Mouse (Mus musculus): ENCODE measurements around the gene Sfmbt2. TPM values are rescaled to one million over a fixed set of nuclear protein-coding genes. Genes with fewer than 3 reads are reported as not detected.
A peak's percentile ranks its signal among the peaks of the same experiment; 100 is the strongest.

Gene Sfmbt2
- polyA plus RNA-seq, 1 experiment from 2014 or later = 0.62 TPM

GRCm38 (mm10) chr2:10370687-10371458 is 563 bp downstream of the Sfmbt2 start:
- H3K27me3 ChIP-seq (replicated peaks; ENCODE audit: insufficient read depth, low read length) = peaks cover 57% of the 10 kb centered on the region
- H3K4me3 ChIP-seq (ENCODE audit: low read depth, low read length) = no peak overlapping the region
- ATAC-seq = no peak
- H3K36me3 ChIP-seq (ENCODE audit: insufficient read depth, low read length) = no peaks in the 10 kb centered on the region
- H3K4me2 ChIP-seq (replicated peaks; ENCODE audit: low read depth, low read length) = no peak overlapping the region
- no peak overlapping the region for H3K27ac ChIP-seq (ENCODE audit: low read length)
- H3K9ac ChIP-seq (replicated peaks; ENCODE audit: low read depth) = no peak overlapping the region
- TF ChIP-seq CTCF (IDR thresholded peaks at IDR 0.05) = no peak
- TF ChIP-seq EP300 (IDR thresholded peaks at IDR 0.05) = no peak
- DNase-seq (ENCODE audit: low spot score) = no peak
- 1% methylated on average over 26 of the region's 26 CpGs for WGBS
- H3K4me1 ChIP-seq (ENCODE audit: insufficient read depth, low read depth, low read length) = peaks cover 14% of the 10 kb centered on the region; the same call in 1 of the 2 replicates
- no peaks in the 10 kb centered on the region for H3K9me3 ChIP-seq (ENCODE audit: low read length)

GRCm38 (mm10) chr2:10371459-10371817 is 1.1 kb downstream of the Sfmbt2 start:
- Histone ChIP-seq H3K27ac (ENCODE audit: low read length) (no peak overlapping the region), H3K36me3 (ENCODE audit: insufficient read depth, low read length) (no peaks in the 10 kb centered on the region), H3K9me3 (ENCODE audit: low read length) (no peaks in the 10 kb centered on the region), H3K4me3 (ENCODE audit: low read depth, low read length) (no peak overlapping the region), H3K9ac (replicated peaks; ENCODE audit: low read depth) (no peak overlapping the region), H3K4me2 (replicated peaks; ENCODE audit: low read depth, low read length) (peak overlapping the region; percentile 94; the same call in 1 of the 2 replicates), H3K4me1 (ENCODE audit: insufficient read depth, low read depth, low read length) (peaks cover 14% of the 10 kb centered on the region; the same call in 1 of the 2 replicates), H3K27me3 (replicated peaks; ENCODE audit: insufficient read depth, low read length) (peaks cover 57% of the 10 kb centered on the region)
- no peak for DNase-seq (ENCODE audit: low spot score)
- no peak for TF ChIP-seq EP300 (IDR thresholded peaks at IDR 0.05)
- no peak for TF ChIP-seq CTCF (IDR thresholded peaks at IDR 0.05)
- 4% methylated on average over 16 of the region's 16 CpGs for WGBS
- ATAC-seq = no peak

- Histone ChIP-seq H3K27ac (ENCODE audit: low read length) (no peak overlapping the region), H3K36me3 (ENCODE audit: insufficient read depth, low read length) (no peaks in the 10 kb centered on the region), H3K4me3 (ENCODE audit: low read depth, low read length) (peak overlapping the region; percentile 60; the same call in 1 of the 2 replicates), H3K27me3 (replicated peaks; ENCODE audit: insufficient read depth, low read length) (peaks cover 55% of the 10 kb centered on the region), H3K9me3 (ENCODE audit: low read length) (no peaks in the 10 kb centered on the region), H3K4me2 (replicated peaks; ENCODE audit: low read depth, low read length) (peak overlapping the region; percentile 94), H3K4me1 (ENCODE audit: insufficient read depth, low read depth, low read length) (peaks cover 14% of the 10 kb centered on the region; the same call in 1 of the 2 replicates), H3K9ac (replicated peaks; ENCODE audit: low read depth) (no peak overlapping the region)
- ATAC-seq = no peak
- WGBS = 2% methylated on average over 9 of the region's 18 CpGs
- no peak for DNase-seq (ENCODE audit: low spot score)
- TF ChIP-seq CTCF (IDR thresholded peaks at IDR 0.05) = no peak
- no peak for TF ChIP-seq EP300 (IDR thresholded peaks at IDR 0.05)
Measured at GRCm38 (mm10) chr2:10371899-10372298, 1.6 kb downstream of the Sfmbt2 start.

- WGBS = under 1% methylated on average over 25 of the region's 31 CpGs
- Histone ChIP-seq H3K36me3 (ENCODE audit: insufficient read depth, low read length) (no peaks in the 10 kb centered on the region), H3K9ac (replicated peaks; ENCODE audit: low read depth) (no peak overlapping the region), H3K27ac (ENCODE audit: low read length) (no peak overlapping the region), H3K9me3 (ENCODE audit: low read length) (no peaks in the 10 kb centered on the region), H3K4me3 (ENCODE audit: low read depth, low read length) (peak overlapping the region; percentile 60), H3K4me2 (replicated peaks; ENCODE audit: low read depth, low read length) (peak overlapping the region; percentile 94), H3K4me1 (ENCODE audit: insufficient read depth, low read depth, low read length) (peaks cover 14% of the 10 kb centered on the region; the same call in 1 of the 2 replicates), H3K27me3 (replicated peaks; ENCODE audit: insufficient read depth, low read length) (peaks cover 51% of the 10 kb centered on the region)
- ATAC-seq = peak; percentile 79
- TF ChIP-seq CTCF (IDR thresholded peaks at IDR 0.05) (peak; percentile 46), EP300 (IDR thresholded peaks at IDR 0.05) (no peak)
- peak; percentile 78 for DNase-seq (ENCODE audit: low spot score)
Measured at GRCm38 (mm10) chr2:10372321-10372723, 2.0 kb downstream of the Sfmbt2 start.

GRCm38 (mm10) chr2:10372776-10373507 is 2.6 kb downstream of the Sfmbt2 start:
- WGBS = 1% methylated on average over 34 of the region's 35 CpGs
- peak overlapping the region; percentile 94 for H3K4me2 ChIP-seq (replicated peaks; ENCODE audit: low read depth, low read length)
- H3K9me3 ChIP-seq (ENCODE audit: low read length) = no peaks in the 10 kb centered on the region
- H3K27ac ChIP-seq (ENCODE audit: low read length) = no peak overlapping the region
- H3K9ac ChIP-seq (replicated peaks; ENCODE audit: low read depth) = no peak overlapping the region
- H3K27me3 ChIP-seq (replicated peaks; ENCODE audit: insufficient read depth, low read length) = peaks cover 50% of the 10 kb centered on the region
- DNase-seq (ENCODE audit: low spot score) = peak; percentile 34
- peaks cover 14% of the 10 kb centered on the region; the same call in 1 of the 2 replicates for H3K4me1 ChIP-seq (ENCODE audit: insufficient read depth, low read depth, low read length)
- H3K4me3 ChIP-seq (ENCODE audit: low read depth, low read length) = peak overlapping the region; percentile 60
- TF ChIP-seq EP300 (IDR thresholded peaks at IDR 0.05) (no peak), CTCF (IDR thresholded peaks at IDR 0.05) (no peak)
- no peaks in the 10 kb centered on the region for H3K36me3 ChIP-seq (ENCODE audit: insufficient read depth, low read length)
- ATAC-seq = 0 out of 2 replicates have a peak, but pooled peaks have one; percentile 32

DNA sequence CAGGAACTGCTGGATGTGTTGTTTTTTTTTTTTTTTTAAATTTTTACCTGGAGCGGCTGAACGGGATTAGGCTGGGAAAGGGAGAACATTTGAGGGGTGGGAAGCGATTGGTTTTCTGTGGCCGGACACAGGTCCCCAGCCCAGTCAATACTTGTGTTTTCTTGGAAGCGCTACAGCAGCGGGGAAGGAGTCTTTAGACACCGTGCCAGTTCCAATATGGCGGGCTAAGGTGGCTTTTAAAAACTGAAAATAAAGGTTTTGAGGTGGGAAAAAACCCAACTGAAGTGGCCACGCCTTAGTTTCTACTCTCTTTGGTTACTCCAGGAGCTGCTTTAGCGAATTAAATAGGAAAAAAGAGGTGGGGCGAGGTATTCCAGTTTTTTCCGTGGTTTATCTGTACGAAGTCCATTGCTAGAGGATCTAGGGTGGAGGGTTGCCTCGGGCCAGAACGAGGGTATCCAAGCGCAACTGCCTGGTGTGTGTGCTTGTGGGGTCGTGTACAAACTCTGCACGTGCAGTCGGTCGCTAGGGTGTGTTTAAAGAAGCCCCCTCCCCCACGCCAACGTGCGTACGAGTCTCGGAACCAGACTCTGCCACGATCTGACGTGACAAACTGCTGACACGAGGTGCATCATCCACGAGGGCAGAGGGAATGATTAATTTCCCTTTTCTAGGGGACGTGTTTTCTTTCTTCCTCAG is 3.3 kb downstream of the Sfmbt2 start:
- Histone ChIP-seq H3K4me3 (ENCODE audit: low read depth, low read length) (peak overlapping the region; percentile 60), H3K9me3 (ENCODE audit: low read length) (no peaks in the 10 kb centered on the region), H3K4me2 (replicated peaks; ENCODE audit: low read depth, low read length) (peak overlapping the region; percentile 94), H3K4me1 (ENCODE audit: insufficient read depth, low read depth, low read length) (peaks cover 14% of the 10 kb centered on the region; the same call in 1 of the 2 replicates), H3K27ac (ENCODE audit: low read length) (no peak overlapping the region), H3K27me3 (replicated peaks; ENCODE audit: insufficient read depth, low read length) (peaks cover 46% of the 10 kb centered on the region), H3K36me3 (ENCODE audit: insufficient read depth, low read length) (no peaks in the 10 kb centered on the region), H3K9ac (replicated peaks; ENCODE audit: low read depth) (no peak overlapping the region; the same call in 1 of the 2 replicates)
- no peak for DNase-seq (ENCODE audit: low spot score)
- WGBS = under 1% methylated on average over 30 of the region's 30 CpGs
- TF ChIP-seq EP300 (IDR thresholded peaks at IDR 0.05) (no peak), CTCF (IDR thresholded peaks at IDR 0.05) (no peak)
- no peak for ATAC-seq
